Mouse (Mus musculus) myocyte (in vitro differentiated cells): ENCODE measurements at regions not wholly inside any gene's neighbourhood (a gene's known extent, or its start where the extent isn't known, plus 50 kb on each side); places are given as distances from the start of the nearest gene placed in this dataset.

ENCODE experiments used
- CEBPB ChIP-seq: IDR thresholded peaks from 2 replicates; pipeline ENCODE4 v1.6.1; 2011; ENCODE audit warnings: mild to moderate bottlenecking, moderate library complexity; ENCODE audit not compliant: poor library complexity, insufficient read depth, severe bottlenecking
- MYOD1 ChIP-seq, 3 experiments: IDR thresholded peaks; one replicate each; pipeline ENCODE4 v1.6.1; 2011; ENCODE audit warnings: control low read depth in 2 of 3, low read depth in 2 of 3, mild to moderate bottlenecking in 2 of 3, moderate library complexity in 1 of 3; ENCODE audit not compliant: insufficient read length in 2 of 3, control insufficient read depth in 1 of 3
- POLR2A ChIP-seq: IDR thresholded peaks from one replicate; pipeline ENCODE4 v1.6.1; 2011; ENCODE audit warnings: low read depth, mild to moderate bottlenecking, control low read depth, moderate library complexity; ENCODE audit not compliant: insufficient read length
- REST ChIP-seq: IDR thresholded peaks from one replicate; pipeline ENCODE4 v1.6.1; 2011; ENCODE audit warnings: mild to moderate bottlenecking, control low read depth, moderate library complexity; ENCODE audit not compliant: insufficient read depth, insufficient read length
- TCF12 ChIP-seq: IDR thresholded peaks from one replicate; pipeline ENCODE4 v1.6.1; 2011; ENCODE audit warnings: mild to moderate bottlenecking, control low read depth; ENCODE audit not compliant: poor library complexity, insufficient read depth, severe bottlenecking
- USF1 ChIP-seq: IDR thresholded peaks from one replicate; pipeline ENCODE4 v1.6.1; 2011; ENCODE audit warnings: low read depth, mild to moderate bottlenecking, control low read depth, moderate library complexity

GRCm38 (mm10) chr15:7014984-7015383, 75.4 kb upstream of the Lifr start:
- no peak for TF ChIP-seq CEBPB
- TF ChIP-seq POLR2A: no peak
- no peak for TF ChIP-seq USF1
- no peak for TF ChIP-seq MYOD1 (IDR thresholded peaks at IDR 0.05; ENCODE audit: control insufficient read depth in 1 of 3, insufficient read length in 2 of 3, low read depth in 2 of 3)
- TF ChIP-seq TCF12: no peak
- no peak for TF ChIP-seq REST
